Mouse (Mus musculus) stomach, embryonic 14.5 days (tissue): ENCODE measurements around the gene Fgr. TPM values are rescaled to one million over a fixed set of nuclear protein-coding genes. Genes with fewer than 3 reads are reported as not detected.

Source experiments
- ATAC-seq: fragments of 200-750 bp; cut with Nextera tagmentation; 2 replicates; pipeline ENCODE4 v1.8.0; 2017; ENCODE audit warnings: low read depth, moderate TSS enrichment; ENCODE audit not compliant: insufficient number of reproducible peaks, insufficient read depth, low FRiP score
- H3K27ac ChIP-seq: fragments of 300-500 bp; sonication (generic); 2 replicates; pipeline ENCODE4 v1.5.1; 2014; ENCODE audit warnings: mild to moderate bottlenecking, low read length, moderate library complexity, mixed read lengths
- H3K27me3 ChIP-seq: fragments of 300-500 bp; sonication (generic); 2 replicates; pipeline ENCODE4 v1.6.1; 2014; ENCODE audit warnings: low read length, control low read depth, mixed read lengths; ENCODE audit not compliant: control insufficient read depth, insufficient read depth
- H3K36me3 ChIP-seq: fragments of 300-500 bp; sonication (generic); 2 replicates; pipeline ENCODE4 v1.6.1; 2014; ENCODE audit warnings: mild to moderate bottlenecking, control low read depth, low read length, moderate library complexity, mixed read lengths; ENCODE audit not compliant: control insufficient read depth, insufficient read depth
- H3K4me1 ChIP-seq: fragments of 300-500 bp; sonication (generic); 2 replicates; pipeline ENCODE4 v1.6.1; 2014; ENCODE audit warnings: low read length, control low read depth, mixed read lengths; ENCODE audit not compliant: control insufficient read depth, insufficient read depth
- H3K4me2 ChIP-seq: fragments of 300-500 bp; sonication (generic); replicated peaks from 2 replicates; pipeline ENCODE4 v1.6.1; 2014; ENCODE audit warnings: low read depth, low read length, control low read depth
- H3K4me3 ChIP-seq: fragments of 300-500 bp; sonication (generic); 2 replicates; pipeline ENCODE4 v1.5.1; 2014; ENCODE audit warnings: low read depth, low read length, control low read depth
- H3K9ac ChIP-seq: fragments of 300-500 bp; sonication (generic); replicated peaks from 2 replicates; pipeline ENCODE4 v1.6.1; 2014; ENCODE audit warnings: low read depth, mild to moderate bottlenecking, control low read depth, low read length, moderate library complexity, mixed read lengths
- H3K9me3 ChIP-seq: fragments of 300-500 bp; sonication (generic); 2 replicates; pipeline ENCODE4 v1.6.1; 2016; ENCODE audit warnings: low read depth, low read length, control low read depth; ENCODE audit not compliant: control insufficient read depth
- WGBS: fragments of 180-500 bp; shearing (Covaris S2); extraction: QIAGEN DNeasy Blood & Tissue Kit; methylation state at CpG from one replicate; pipeline ENCODE4 v1.1.7; 2014; 5-methylcytosine and 5-hydroxymethylcytosine counted together
- polyA plus RNA-seq: library from polyadenylated mRNA; unstranded; fragments of >200 nt; fragmentation: Nextera tagmentation; extraction: Ambion mirVana; gene quantifications from 2 replicates; pipeline ENCODE4 v1.2.1, GENCODE M21; 2014

The Fgr gene
- polyA plus RNA-seq, 1 experiment from 2014 or later = 0.19 TPM

- H3K27ac ChIP-seq = no peak overlapping the region
- H3K4me2 ChIP-seq = no peak overlapping the region
- no peaks in the 10 kb centered on the region for H3K9me3 ChIP-seq
- no peak overlapping the region for H3K9ac ChIP-seq
- WGBS = 49% methylated on average over 8 of the region's 8 CpGs
- H3K27me3 ChIP-seq = 0 out of 2 replicates have a peak, but pooled peaks cover 9% of the 10 kb centered on the region
- no peaks in the 10 kb centered on the region for H3K36me3 ChIP-seq
- no peak overlapping the region for H3K4me3 ChIP-seq
- H3K4me1 ChIP-seq = no peaks in the 10 kb centered on the region; the same call in 1 of the 2 replicates
- no peak for ATAC-seq
Measured at GRCm38 (mm10) chr4:132973186-132973585, 709 bp upstream of the Fgr start.

GRCm38 (mm10) chr4:132974904-132975303, 1.0 kb downstream of the Fgr start:
- H3K9me3 ChIP-seq = no peaks in the 10 kb centered on the region
- ATAC-seq = no peak
- H3K9ac ChIP-seq = no peak overlapping the region
- H3K27me3 ChIP-seq = 0 out of 2 replicates have a peak, but pooled peaks cover 9% of the 10 kb centered on the region
- H3K4me3 ChIP-seq = 0 out of 2 replicates have a peak overlapping the region, but pooled peaks have one; percentile 5
- H3K4me1 ChIP-seq = no peaks in the 10 kb centered on the region; the same call in 1 of the 2 replicates
- H3K27ac ChIP-seq = no peak overlapping the region
- WGBS = 11% methylated on average over 15 of the region's 15 CpGs
- 0 out of 2 replicates have a peak overlapping the region, but pooled peaks have one; percentile 20 for H3K4me2 ChIP-seq
- H3K36me3 ChIP-seq = no peaks in the 10 kb centered on the region

- WGBS = 65% methylated on average over 3 of the region's 3 CpGs
- H3K36me3 ChIP-seq = no peaks in the 10 kb centered on the region
Measured at GRCm38 (mm10) chr4:132975791-132976190, 1.9 kb downstream of the Fgr start.

GRCm38 (mm10) chr4:132976729-132977128, 2.8 kb downstream of the Fgr start:
- no peak overlapping the region for H3K27ac ChIP-seq
- H3K27me3 ChIP-seq = 0 out of 2 replicates have a peak, but pooled peaks cover 9% of the 10 kb centered on the region
- no peaks in the 10 kb centered on the region for H3K36me3 ChIP-seq
- H3K9me3 ChIP-seq = no peaks in the 10 kb centered on the region
- no peak overlapping the region for H3K4me2 ChIP-seq
- no peak overlapping the region for H3K9ac ChIP-seq
- ATAC-seq = no peak
- no peaks in the 10 kb centered on the region; the same call in 1 of the 2 replicates for H3K4me1 ChIP-seq
- no peak overlapping the region for H3K4me3 ChIP-seq
- 72% methylated on average over 6 of the region's 6 CpGs for WGBS

More at GRCm38 (mm10) chr4:132975791-132976190, 1.9 kb downstream of the Fgr start:
- Histone ChIP-seq H3K4me3 (no peak overlapping the region), H3K9me3 (no peaks in the 10 kb centered on the region), H3K27me3 (0 out of 2 replicates have a peak, but pooled peaks cover 9% of the 10 kb centered on the region), H3K9ac (no peak overlapping the region), H3K4me1 (no peaks in the 10 kb centered on the region; the same call in 1 of the 2 replicates), H3K4me2 (no peak overlapping the region), H3K27ac (no peak overlapping the region)
- no peak for ATAC-seq

- WGBS = 29% methylated on average over 5 of the region's 5 CpGs
- H3K9ac ChIP-seq = no peak overlapping the region
- no peak overlapping the region for H3K27ac ChIP-seq
- H3K4me2 ChIP-seq = no peak overlapping the region
- 0 out of 2 replicates have a peak, but pooled peaks cover 9% of the 10 kb centered on the region for H3K27me3 ChIP-seq
- H3K9me3 ChIP-seq = no peaks in the 10 kb centered on the region
- no peaks in the 10 kb centered on the region for H3K36me3 ChIP-seq
- H3K4me3 ChIP-seq = no peak overlapping the region
- ATAC-seq = no peak
- no peaks in the 10 kb centered on the region; the same call in 1 of the 2 replicates for H3K4me1 ChIP-seq
Measured at GRCm38 (mm10) chr4:132977597-132977996, 3.7 kb downstream of the Fgr start.

- Histone ChIP-seq H3K27ac (no peak overlapping the region), H3K36me3 (no peaks in the 10 kb centered on the region), H3K9ac (no peak overlapping the region), H3K4me1 (peaks cover 6% of the 10 kb centered on the region), H3K4me2 (no peak overlapping the region), H3K27me3 (0 out of 2 replicates have a peak, but pooled peaks cover 9% of the 10 kb centered on the region), H3K4me3 (no peak overlapping the region), H3K9me3 (no peaks in the 10 kb centered on the region)
- ATAC-seq = no peak
- 41% methylated on average over 2 of the region's 2 CpGs for WGBS
Measured at GRCm38 (mm10) chr4:132979186-132979585, 5.3 kb downstream of the Fgr start.

- H3K27me3 ChIP-seq = no peaks in the 10 kb centered on the region
- no peak overlapping the region for H3K4me2 ChIP-seq
- H3K36me3 ChIP-seq = no peaks in the 10 kb centered on the region
- no peak for ATAC-seq
- H3K9me3 ChIP-seq = no peaks in the 10 kb centered on the region
- H3K4me1 ChIP-seq = peaks cover 7% of the 10 kb centered on the region
- no peak overlapping the region for H3K4me3 ChIP-seq
- no peak overlapping the region for H3K9ac ChIP-seq
- WGBS = 67% methylated on average over 6 of the region's 6 CpGs
- H3K27ac ChIP-seq = no peak overlapping the region
Measured at GRCm38 (mm10) chr4:132981621-132982020, 7.7 kb downstream of the Fgr start.

- Histone ChIP-seq H3K9me3 (no peaks in the 10 kb centered on the region), H3K4me3 (no peak overlapping the region), H3K36me3 (no peaks in the 10 kb centered on the region), H3K27me3 (no peaks in the 10 kb centered on the region), H3K9ac (no peak overlapping the region), H3K27ac (no peak overlapping the region), H3K4me1 (peaks cover 7% of the 10 kb centered on the region), H3K4me2 (no peak overlapping the region)
- 66% methylated on average over 6 of the region's 6 CpGs for WGBS
- ATAC-seq = no peak
Measured at GRCm38 (mm10) chr4:132982999-132983398, 9.1 kb downstream of the Fgr start.
